Mouse (Mus musculus) neural tube, embryonic 14.5 days (tissue): ENCODE measurements around the gene H2afj. TPM values are rescaled to one million over a fixed set of nuclear protein-coding genes. Genes with fewer than 3 reads are reported as not detected.

Experiments
- ATAC-seq: fragments of 200-750 bp; cut with Nextera tagmentation; 2 replicates; pipeline ENCODE4 v1.8.0; 2017; ENCODE audit warnings: low read depth, mild to moderate bottlenecking, moderate TSS enrichment, moderate library complexity
- H3K27ac ChIP-seq: fragments of 300-500 bp; sonication (generic); 2 replicates; pipeline ENCODE4 v1.5.1; 2014; ENCODE audit warnings: low read depth, mild to moderate bottlenecking, control low read depth, low read length, moderate library complexity, mixed read lengths
- H3K27me3 ChIP-seq: fragments of 300-500 bp; sonication (generic); 2 replicates; pipeline ENCODE4 v1.6.1; 2014; ENCODE audit warnings: low read length; ENCODE audit not compliant: control insufficient read depth, insufficient read depth
- H3K36me3 ChIP-seq: fragments of 300-500 bp; sonication (generic); 2 replicates; pipeline ENCODE4 v1.6.1; 2014; ENCODE audit warnings: low read length, mixed read lengths; ENCODE audit not compliant: control insufficient read depth, insufficient read depth
- H3K4me1 ChIP-seq: fragments of 300-500 bp; sonication (generic); 2 replicates; pipeline ENCODE4 v1.6.1; 2014; ENCODE audit warnings: low read length; ENCODE audit not compliant: control insufficient read depth, insufficient read depth
- H3K4me2 ChIP-seq: fragments of 300-500 bp; sonication (generic); 2 replicates; pipeline ENCODE4 v1.6.1; 2014; ENCODE audit warnings: mild to moderate bottlenecking, low read depth, low read length, control low read depth
- H3K4me3 ChIP-seq: fragments of 300-500 bp; sonication (generic); 2 replicates; pipeline ENCODE4 v1.5.1; 2014; ENCODE audit warnings: low read depth, low read length, control low read depth, mixed read lengths
- H3K9ac ChIP-seq: fragments of 300-500 bp; sonication (generic); replicated peaks from 2 replicates; pipeline ENCODE4 v1.6.1; 2014; ENCODE audit warnings: low read depth, mild to moderate bottlenecking, control low read depth, low read length, mixed read lengths
- H3K9me3 ChIP-seq: fragments of 300-500 bp; sonication (generic); 2 replicates; pipeline ENCODE4 v1.6.1; 2016; ENCODE audit warnings: low read length; ENCODE audit not compliant: control insufficient read depth
- WGBS: fragments of 180-500 bp; shearing (Covaris S2); extraction: QIAGEN DNeasy Blood & Tissue Kit; methylation state at CpG from one replicate; pipeline ENCODE4 v1.1.7; 2014; 5-methylcytosine and 5-hydroxymethylcytosine counted together
- polyA plus RNA-seq: library from polyadenylated mRNA; unstranded; fragments of >200 nt; fragmentation: Nextera tagmentation; extraction: Ambion mirVana; gene quantifications from 2 replicates; pipeline ENCODE4 v1.2.1, GENCODE M21; 2014

The H2afj gene
- polyA plus RNA-seq, 1 experiment from 2014 or later, result 92.1 TPM

- Histone ChIP-seq H3K4me3 (no peak overlapping the region), H3K36me3 (peaks cover 21% of the 10 kb centered on the region), H3K9ac (no peak overlapping the region), H3K4me1 (peaks cover 16% of the 10 kb centered on the region), H3K4me2 (no peak overlapping the region), H3K27ac (no peak overlapping the region), H3K9me3 (no peaks in the 10 kb centered on the region), H3K27me3 (no peaks in the 10 kb centered on the region)
- 90% methylated on average over 10 of the region's 10 CpGs for WGBS
- no peak for ATAC-seq
Measured at GRCm38 (mm10) chr6:136811196-136811595, 3.2 kb downstream of the H2afj start.

GRCm38 (mm10) chr6:136813117-136813516 is 5.1 kb downstream of the H2afj start:
- Histone ChIP-seq H3K4me1 (peaks cover 12% of the 10 kb centered on the region), H3K4me2 (no peak overlapping the region), H3K4me3 (no peak overlapping the region), H3K9me3 (no peaks in the 10 kb centered on the region), H3K27me3 (no peaks in the 10 kb centered on the region), H3K27ac (no peak overlapping the region), H3K9ac (no peak overlapping the region), H3K36me3 (peaks cover 39% of the 10 kb centered on the region)
- WGBS, result 53% methylated on average over 4 of the region's 4 CpGs
- ATAC-seq, result no peak

GRCm38 (mm10) chr6:136815381-136815780 is 7.3 kb downstream of the H2afj start:
- no peaks in the 10 kb centered on the region for H3K27me3 ChIP-seq
- no peak overlapping the region for H3K4me2 ChIP-seq
- no peak overlapping the region for H3K9ac ChIP-seq
- 94% methylated on average over 7 of the region's 7 CpGs for WGBS
- H3K36me3 ChIP-seq, result peaks cover 56% of the 10 kb centered on the region
- ATAC-seq, result no peak
- H3K9me3 ChIP-seq, result no peaks in the 10 kb centered on the region
- H3K4me3 ChIP-seq, result no peak overlapping the region
- H3K4me1 ChIP-seq, result no peaks in the 10 kb centered on the region
- H3K27ac ChIP-seq, result no peak overlapping the region

- ATAC-seq, result no peak
- H3K36me3 ChIP-seq, result peaks cover 70% of the 10 kb centered on the region
Measured at GRCm38 (mm10) chr6:136816826-136817225, 8.8 kb downstream of the H2afj start.

GRCm38 (mm10) chr6:136817549-136817948 is 9.5 kb downstream of the H2afj start:
- Histone ChIP-seq H3K4me3 (no peak overlapping the region), H3K9ac (no peak overlapping the region), H3K4me2 (no peak overlapping the region), H3K36me3 (peaks cover 76% of the 10 kb centered on the region), H3K9me3 (no peaks in the 10 kb centered on the region), H3K4me1 (no peaks in the 10 kb centered on the region), H3K27ac (no peak overlapping the region), H3K27me3 (no peaks in the 10 kb centered on the region)
- 93% methylated on average over 3 of the region's 3 CpGs for WGBS
- no peak for ATAC-seq

More at GRCm38 (mm10) chr6:136816826-136817225, 8.8 kb downstream of the H2afj start:
- 99% methylated on average over 21 of the region's 21 CpGs for WGBS
- Histone ChIP-seq H3K4me3 (no peak overlapping the region), H3K4me1 (no peaks in the 10 kb centered on the region), H3K4me2 (no peak overlapping the region), H3K27me3 (no peaks in the 10 kb centered on the region), H3K27ac (no peak overlapping the region), H3K9ac (no peak overlapping the region), H3K9me3 (no peaks in the 10 kb centered on the region)

- ATAC-seq, result no peak
- Histone ChIP-seq H3K27me3 (no peaks in the 10 kb centered on the region), H3K4me1 (no peaks in the 10 kb centered on the region), H3K27ac (no peak overlapping the region), H3K9me3 (no peaks in the 10 kb centered on the region), H3K36me3 (peaks cover 71% of the 10 kb centered on the region), H3K4me3 (no peak overlapping the region), H3K4me2 (no peak overlapping the region), H3K9ac (no peak overlapping the region)
- WGBS, result 98% methylated on average over 21 of the region's 21 CpGs
Measured at GRCm38 (mm10) chr6:136820381-136820780, 12.3 kb downstream of the H2afj start.

GRCm38 (mm10) chr6:136821086-136821485 is 13.0 kb downstream of the H2afj start:
- Histone ChIP-seq H3K4me1 (no peaks in the 10 kb centered on the region), H3K4me3 (no peak overlapping the region), H3K9me3 (no peaks in the 10 kb centered on the region), H3K27ac (no peak overlapping the region), H3K4me2 (no peak overlapping the region), H3K9ac (no peak overlapping the region), H3K27me3 (no peaks in the 10 kb centered on the region), H3K36me3 (peaks cover 69% of the 10 kb centered on the region)
- ATAC-seq, result no peak
- 92% methylated on average over 18 of the region's 18 CpGs for WGBS

- ATAC-seq, result no peak
- H3K4me3 ChIP-seq, result no peak overlapping the region
- no peak overlapping the region for H3K4me2 ChIP-seq
- no peak overlapping the region for H3K9ac ChIP-seq
- no peaks in the 10 kb centered on the region for H3K27me3 ChIP-seq
- H3K4me1 ChIP-seq, result peaks cover 8% of the 10 kb centered on the region; the same call in 1 of the 2 replicates
- no peaks in the 10 kb centered on the region for H3K9me3 ChIP-seq
- H3K27ac ChIP-seq, result no peak overlapping the region
- peaks cover 37% of the 10 kb centered on the region for H3K36me3 ChIP-seq
- 96% methylated on average over 8 of the region's 8 CpGs for WGBS
Measured at GRCm38 (mm10) chr6:136824987-136825386, 16.9 kb downstream of the H2afj start.

- Histone ChIP-seq H3K4me2 (peak overlapping the region; percentile 79), H3K4me3 (peak overlapping the region; percentile 100), H3K27me3 (no peaks in the 10 kb centered on the region), H3K9ac (peak overlapping the region; percentile 82), H3K4me1 (peaks cover 8% of the 10 kb centered on the region; the same call in 1 of the 2 replicates), H3K36me3 (peaks cover 17% of the 10 kb centered on the region), H3K27ac (no peak overlapping the region), H3K9me3 (no peaks in the 10 kb centered on the region)
- no peak for ATAC-seq
- WGBS, result 25% methylated on average over 7 of the region's 7 CpGs
Measured at GRCm38 (mm10) chr6:136827116-136827515, 19.1 kb downstream of the H2afj start.
